Mouse (Mus musculus) intestine, embryonic 15.5 days (tissue): Measurements from ENCODE around the gene Rassf1. TPM values are rescaled to one million over a fixed set of nuclear protein-coding genes. Genes with fewer than 3 reads are reported as not detected.
"Not testable (repeated sequence)": the region's sequence is repeated elsewhere in the genome, so short reads cannot be mapped to it uniquely, and the experiment has no call there.

ENCODE experiments used
- ATAC-seq: fragments of 200-750 bp; cut with Nextera tagmentation; 2 replicates; pipeline ENCODE4 v1.8.0; 2017; ENCODE audit warnings: moderate TSS enrichment, moderate library complexity
- H3K27ac ChIP-seq: fragments of 300-500 bp; sonication (generic); 2 replicates; pipeline ENCODE4 v1.5.1; 2015; ENCODE audit warnings: mild to moderate bottlenecking, inconsistent platforms
- H3K27me3 ChIP-seq: fragments of 300-500 bp; sonication (generic); replicated peaks from 2 replicates; pipeline ENCODE4 v1.6.1; 2015; ENCODE audit warnings: inconsistent platforms
- H3K36me3 ChIP-seq: fragments of 300-500 bp; sonication (generic); 2 replicates; pipeline ENCODE4 v1.6.1; 2015; ENCODE audit warnings: inconsistent platforms
- H3K4me1 ChIP-seq: fragments of 300-500 bp; sonication (generic); replicated peaks from 2 replicates; pipeline ENCODE4 v1.6.1; 2015; ENCODE audit warnings: inconsistent platforms
- H3K4me2 ChIP-seq: fragments of 300-500 bp; sonication (generic); replicated peaks from 2 replicates; pipeline ENCODE4 v1.6.1; 2015; ENCODE audit warnings: mild to moderate bottlenecking, inconsistent platforms
- H3K4me3 ChIP-seq: fragments of 300-500 bp; sonication (generic); replicated peaks from 2 replicates; pipeline ENCODE4 v1.5.1; 2015; ENCODE audit warnings: inconsistent platforms
- H3K9ac ChIP-seq: fragments of 300-500 bp; sonication (generic); 2 replicates; pipeline ENCODE4 v1.6.1; 2015; ENCODE audit warnings: inconsistent platforms
- H3K9me3 ChIP-seq: fragments of 300-500 bp; sonication (generic); 2 replicates; pipeline ENCODE4 v1.6.1; 2016; ENCODE audit warnings: inconsistent platforms
- WGBS: fragments of 180-500 bp; shearing (Covaris S2); methylation state at CpG from one replicate; pipeline ENCODE4 v1.1.7; 2015; 5-methylcytosine and 5-hydroxymethylcytosine counted together
- polyA plus RNA-seq: library from polyadenylated mRNA; unstranded; fragments of >200 nt; fragmentation: Nextera tagmentation; extraction: Ambion mirVana; gene quantifications from 2 replicates; pipeline ENCODE4 v1.2.1, GENCODE M21; 2015

Rassf1 gene
- polyA plus RNA-seq, 1 experiment from 2014 or later = 51.7 TPM

DNA sequence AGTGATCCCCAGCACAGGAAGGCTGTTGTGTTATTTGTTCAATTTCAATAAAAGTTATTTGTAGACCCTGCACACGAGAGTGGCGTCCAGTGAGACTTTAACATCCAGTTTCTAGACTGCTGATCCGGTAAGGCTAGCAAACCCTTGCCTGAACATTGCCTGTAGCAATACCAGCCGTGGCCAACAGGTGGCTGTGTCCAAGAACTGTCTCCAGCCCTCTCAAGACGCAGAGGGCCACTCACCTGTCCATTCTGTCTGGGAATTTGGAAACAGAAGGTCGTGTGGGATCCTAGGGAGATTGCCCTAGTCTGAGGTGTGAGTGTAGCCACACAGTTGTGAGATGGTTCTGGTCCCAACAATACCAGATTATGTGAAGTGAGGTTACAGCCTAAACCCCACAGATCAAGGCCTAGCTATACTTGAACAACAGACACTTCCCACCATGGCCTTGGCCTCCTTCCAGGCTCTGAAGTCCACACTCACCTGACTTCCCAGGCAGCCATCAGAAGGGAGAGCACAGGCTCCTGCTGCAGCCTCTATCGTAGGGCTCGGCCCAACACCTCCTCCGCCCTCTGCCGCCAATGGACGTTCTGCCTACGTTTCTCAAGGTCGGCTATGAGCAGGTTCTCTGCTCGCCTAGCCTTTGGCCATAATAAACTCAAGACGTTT is 14.8 kb downstream of the Rassf1 start:
- H3K27me3 ChIP-seq = no peaks in the 10 kb centered on the region
- H3K4me1 ChIP-seq = peaks cover 46% of the 10 kb centered on the region
- H3K4me2 ChIP-seq = no peak overlapping the region; the same call in 1 of the 2 replicates
- peaks cover 14% of the 10 kb centered on the region for H3K36me3 ChIP-seq
- peak overlapping the region; percentile 83 for H3K27ac ChIP-seq
- no peak overlapping the region for H3K4me3 ChIP-seq
- H3K9me3 ChIP-seq = no peaks in the 10 kb centered on the region
- 51% methylated on average over 15 of the region's 15 CpGs for WGBS
- no peak overlapping the region for H3K9ac ChIP-seq
- no peak for ATAC-seq

GRCm38 (mm10) chr9:107566855-107567254 is 15.5 kb downstream of the Rassf1 start:
- Histone ChIP-seq H3K4me2 (0 out of 2 replicates have a peak overlapping the region, but pooled peaks have one; percentile 18), H3K36me3 (peaks cover 12% of the 10 kb centered on the region), H3K9me3 (no peaks in the 10 kb centered on the region), H3K27me3 (no peaks in the 10 kb centered on the region), H3K4me3 (no peak overlapping the region), H3K9ac (no peak overlapping the region), H3K27ac (peak overlapping the region; percentile 83), H3K4me1 (peaks cover 53% of the 10 kb centered on the region)
- WGBS = 54% methylated on average over 3 of the region's 3 CpGs
- no peak for ATAC-seq

DNA sequence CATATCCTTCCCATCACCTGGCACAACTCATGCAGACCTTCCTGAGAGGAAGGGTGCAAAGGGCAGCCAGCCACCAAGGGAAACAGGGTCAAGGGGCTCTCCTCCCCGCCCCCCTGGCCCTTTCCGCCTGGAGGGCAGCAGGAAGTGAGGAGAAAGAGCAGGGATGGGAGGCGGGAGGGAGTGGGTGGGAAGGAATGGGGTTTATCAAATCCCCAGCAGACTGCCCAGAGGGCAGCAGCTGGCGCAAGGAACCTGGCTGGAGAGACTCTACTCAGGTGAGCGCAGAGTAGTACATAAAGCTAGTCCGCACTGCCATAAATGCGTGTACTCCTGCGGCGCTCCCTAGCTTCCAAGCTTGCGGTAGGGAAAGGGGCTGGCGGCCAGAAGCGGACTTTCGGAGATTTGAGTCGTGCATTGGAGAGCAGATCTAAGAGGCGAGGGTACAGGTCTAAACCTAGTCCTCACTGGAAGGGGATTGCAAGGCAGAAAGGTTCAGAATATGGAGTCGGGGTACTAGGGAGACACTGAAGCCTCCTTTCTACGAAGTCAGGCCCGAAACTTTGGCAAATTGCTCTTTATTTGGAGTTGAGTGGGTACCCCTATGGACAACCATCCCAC is 16.5 kb downstream of the Rassf1 start, which contains the start of gene Hyal2:
Gene Hyal2 (plus strand): TSS at position 244 of the 618 bp plus-strand sequence.
- ATAC-seq = no peak
- Histone ChIP-seq H3K9me3 (no peaks in the 10 kb centered on the region), H3K9ac (peak within 1 kb of the TSS; percentile 69), H3K4me2 (peak within 1 kb of the TSS; percentile 72), H3K4me3 (peak within 1 kb of the TSS; percentile 70), H3K27me3 (no peaks in the 10 kb centered on the region), H3K36me3 (peaks cover 20% of the 10 kb centered on the region), H3K27ac (peak within 1 kb of the TSS; percentile 83), H3K4me1 (peaks cover 60% of the 10 kb centered on the region)
- 12% methylated on average over 17 of the region's 18 CpGs for WGBS

DNA sequence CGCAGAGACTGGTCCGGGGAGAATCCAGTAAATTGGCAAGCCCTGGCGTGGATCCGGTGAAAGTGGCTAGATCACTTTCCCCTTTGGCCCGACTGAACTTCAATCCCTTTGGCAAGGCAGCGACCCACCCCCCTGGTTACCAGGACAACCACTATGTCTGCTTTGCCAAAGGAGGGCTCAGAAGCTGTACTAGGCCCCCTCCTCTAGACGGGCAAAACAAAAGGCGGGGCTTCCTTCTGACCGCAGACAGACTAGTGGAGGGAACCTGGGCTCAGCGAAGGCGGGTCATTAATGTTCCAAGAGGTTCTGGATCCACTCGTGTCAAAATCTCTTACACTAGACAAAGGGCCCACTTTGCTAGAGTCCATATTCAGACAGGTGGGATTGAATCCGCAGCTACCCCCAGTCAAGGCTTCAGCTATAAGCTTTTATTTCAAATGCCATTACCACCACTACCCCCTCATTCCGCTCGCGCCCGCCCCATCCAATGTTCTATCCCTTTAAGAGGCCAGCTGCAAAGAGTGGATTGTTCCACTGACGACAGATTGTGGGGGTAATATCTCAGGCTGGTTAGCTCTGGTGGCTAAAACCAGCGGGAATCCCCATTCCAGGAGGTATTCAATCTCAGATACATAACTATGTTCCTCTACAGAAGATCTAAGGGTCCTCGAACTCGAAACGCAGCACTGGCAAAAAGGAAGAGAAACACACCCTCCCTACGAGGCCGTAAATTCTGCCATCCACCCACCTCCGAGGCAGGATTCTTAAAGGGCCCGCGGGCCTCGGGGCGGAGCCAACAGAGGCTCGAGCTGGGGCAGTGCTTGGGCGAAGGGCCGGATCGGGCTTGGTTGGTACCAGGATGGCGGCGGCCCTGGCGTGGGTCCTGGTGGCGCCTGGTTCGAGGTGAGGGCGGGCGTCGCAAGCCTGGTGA is 17.2 kb downstream of the Rassf1 start:
- WGBS = under 1% methylated on average over 41 of the region's 41 CpGs
- Histone ChIP-seq H3K36me3 (peaks cover 24% of the 10 kb centered on the region), H3K4me2 (peak overlapping the region; percentile 72), H3K4me1 (peaks cover 58% of the 10 kb centered on the region), H3K9me3 (no peaks in the 10 kb centered on the region), H3K27me3 (no peaks in the 10 kb centered on the region), H3K9ac (peak overlapping the region; percentile 69), H3K4me3 (peak overlapping the region; percentile 70), H3K27ac (peak overlapping the region; percentile 83)
- peak; percentile 89 for ATAC-seq

DNA sequence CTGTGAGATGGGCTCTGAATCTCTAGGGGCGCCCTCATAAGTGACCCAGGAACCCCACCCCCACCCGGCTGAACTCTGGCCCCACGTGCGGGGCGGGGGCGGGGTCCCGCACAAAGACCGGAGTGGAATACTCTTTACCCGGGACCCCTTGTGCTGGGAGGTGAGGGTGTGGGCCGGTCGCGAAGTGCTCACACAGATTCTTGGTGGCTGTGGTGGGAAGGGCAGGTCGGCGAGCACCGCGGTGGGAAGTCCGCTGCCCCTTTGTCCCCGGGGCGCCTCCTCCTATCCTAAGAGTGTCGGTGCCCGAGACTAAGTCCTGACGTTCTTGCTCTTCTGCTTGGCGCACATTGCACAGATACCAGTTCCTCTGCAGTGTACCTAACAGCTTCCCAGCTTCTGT is 17.9 kb downstream of the Rassf1 start:
- H3K9ac ChIP-seq = peak overlapping the region; percentile 69
- no peaks in the 10 kb centered on the region for H3K9me3 ChIP-seq
- ATAC-seq = peak; percentile 36
- H3K27ac ChIP-seq = peak overlapping the region; percentile 83
- no peaks in the 10 kb centered on the region for H3K27me3 ChIP-seq
- peaks cover 52% of the 10 kb centered on the region for H3K4me1 ChIP-seq
- peak overlapping the region; percentile 72 for H3K4me2 ChIP-seq
- peaks cover 24% of the 10 kb centered on the region for H3K36me3 ChIP-seq
- H3K4me3 ChIP-seq = peak overlapping the region; percentile 70
- WGBS = 1% methylated on average over 23 of the region's 23 CpGs

GRCm38 (mm10) chr9:107570016-107570415 is 18.7 kb downstream of the Rassf1 start:
- no peak for ATAC-seq
- Histone ChIP-seq H3K9me3 (no peaks in the 10 kb centered on the region), H3K36me3 (peaks cover 27% of the 10 kb centered on the region), H3K4me1 (peaks cover 51% of the 10 kb centered on the region), H3K27me3 (no peaks in the 10 kb centered on the region), H3K9ac (peak overlapping the region; percentile 69), H3K4me3 (peak overlapping the region; percentile 70), H3K4me2 (peak overlapping the region; percentile 72), H3K27ac (peak overlapping the region; percentile 83)
- WGBS = 38% methylated on average over 13 of the region's 13 CpGs

DNA sequence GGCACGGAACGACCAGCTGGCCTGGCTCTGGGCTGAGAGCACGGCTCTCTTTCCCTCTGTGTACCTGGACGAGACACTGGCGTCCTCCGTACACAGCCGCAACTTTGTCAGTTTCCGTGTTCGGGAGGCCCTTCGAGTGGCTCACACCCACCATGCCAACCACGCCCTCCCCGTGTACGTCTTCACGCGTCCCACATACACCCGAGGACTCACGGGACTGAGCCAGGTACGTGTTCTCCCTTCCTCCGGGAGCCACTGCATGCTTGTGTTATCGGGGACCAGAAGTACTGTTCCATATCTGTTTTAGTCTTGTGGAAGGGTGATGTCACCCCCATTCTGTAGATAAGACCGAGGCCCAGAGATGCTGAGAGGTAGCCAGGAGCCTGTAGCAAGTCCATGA is 19.5 kb downstream of the Rassf1 start:
- WGBS = 75% methylated on average over 21 of the region's 21 CpGs
- ATAC-seq = no peak
- peaks cover 49% of the 10 kb centered on the region for H3K4me1 ChIP-seq
- peak overlapping the region; percentile 69; the same call in 1 of the 2 replicates for H3K9ac ChIP-seq
- no peaks in the 10 kb centered on the region for H3K9me3 ChIP-seq
- H3K36me3 ChIP-seq = peaks cover 27% of the 10 kb centered on the region
- H3K27me3 ChIP-seq = no peaks in the 10 kb centered on the region
- peak overlapping the region; percentile 70 for H3K4me3 ChIP-seq
- 0 out of 2 replicates have a peak overlapping the region, but pooled peaks have one; percentile 11 for H3K27ac ChIP-seq
- peak overlapping the region; percentile 72 for H3K4me2 ChIP-seq

- peak overlapping the region; percentile 72 for H3K4me2 ChIP-seq
- H3K9ac ChIP-seq = no peak overlapping the region
- ATAC-seq = no peak
- H3K36me3 ChIP-seq = peaks cover 27% of the 10 kb centered on the region
- H3K27me3 ChIP-seq = no peaks in the 10 kb centered on the region
- peak overlapping the region; percentile 14; the same call in 1 of the 2 replicates for H3K27ac ChIP-seq
- no peaks in the 10 kb centered on the region for H3K9me3 ChIP-seq
- H3K4me3 ChIP-seq = no peak overlapping the region
- peaks cover 50% of the 10 kb centered on the region for H3K4me1 ChIP-seq
- WGBS = 82% methylated on average over 22 of the region's 22 CpGs
Observed at GRCm38 (mm10) chr9:107571534-107572326, 20.4 kb downstream of the Rassf1 start.

GRCm38 (mm10) chr9:107572327-107572662 is 20.9 kb downstream of the Rassf1 start:
- no peaks in the 10 kb centered on the region for H3K27me3 ChIP-seq
- peaks cover 27% of the 10 kb centered on the region for H3K36me3 ChIP-seq
- ATAC-seq = no peak
- peaks cover 51% of the 10 kb centered on the region for H3K4me1 ChIP-seq
- WGBS = 97% methylated on average over 2 of the region's 2 CpGs
- H3K27ac ChIP-seq = no peak overlapping the region
- no peak overlapping the region for H3K4me3 ChIP-seq
- H3K9ac ChIP-seq = no peak overlapping the region
- H3K4me2 ChIP-seq = no peak overlapping the region
- H3K9me3 ChIP-seq = no peaks in the 10 kb centered on the region

GRCm38 (mm10) chr9:107573774-107574173 is 22.4 kb downstream of the Rassf1 start:
- not testable (repeated sequence) for H3K4me2 ChIP-seq, H3K9me3 ChIP-seq, H3K9ac ChIP-seq, H3K4me3 ChIP-seq, H3K27ac ChIP-seq, H3K27me3 ChIP-seq, ATAC-seq
- Histone ChIP-seq H3K4me1 (peaks cover 45% of the 10 kb centered on the region), H3K36me3 (peaks cover 27% of the 10 kb centered on the region)
- 83% methylated on average over 6 of the region's 6 CpGs for WGBS

GRCm38 (mm10) chr9:107575579-107576356 is 24.4 kb downstream of the Rassf1 start:
- Histone ChIP-seq H3K9ac (no peak overlapping the region), H3K36me3 (peaks cover 22% of the 10 kb centered on the region), H3K4me3 (no peak overlapping the region), H3K27ac (peak overlapping the region; percentile 59), H3K9me3 (no peaks in the 10 kb centered on the region), H3K27me3 (no peaks in the 10 kb centered on the region), H3K4me2 (peak overlapping the region; percentile 1; the same call in 1 of the 2 replicates), H3K4me1 (peaks cover 38% of the 10 kb centered on the region)
- WGBS = 61% methylated on average over 14 of the region's 14 CpGs
- peak; percentile 75 for ATAC-seq
